Mouse (Mus musculus) E14TG2a.4 (cell line): ENCODE data around the gene Chd3.

Experiments used
- H3K27me3 ChIP-seq: 2 replicates; pipeline ENCODE4 v1.6.1; 2014; ENCODE audit warnings: low read length, control low read depth; ENCODE audit not compliant: insufficient read depth
- H3K36me3 ChIP-seq: 2 replicates; pipeline ENCODE4 v1.6.1; 2014; ENCODE audit warnings: low read length, control low read depth; ENCODE audit not compliant: insufficient read depth
- H3K4me1 ChIP-seq: replicated peaks from 2 replicates; pipeline ENCODE4 v1.6.1; 2014; ENCODE audit warnings: low read depth, low read length, control low read depth
- H3K4me3 ChIP-seq: replicated peaks from 2 replicates; pipeline ENCODE4 v1.5.1; 2014; ENCODE audit warnings: mild to moderate bottlenecking, low read length
- H3K9me3 ChIP-seq: 2 replicates; pipeline ENCODE4 v1.6.1; 2014; ENCODE audit warnings: low read length, control low read depth
- CTCF ChIP-seq: conservative IDR thresholded peaks from 2 replicates; pipeline ENCODE4 v1.5.1; 2014; ENCODE audit warnings: low read length
- NANOG ChIP-seq: IDR thresholded peaks from 2 replicates; pipeline ENCODE4 v1.6.1; 2014; ENCODE audit warnings: borderline replicate concordance, low read length, mixed read lengths
- POU5F1 ChIP-seq: IDR thresholded peaks from 2 replicates; pipeline ENCODE4 v1.6.1; 2014; ENCODE audit warnings: low read length, borderline replicate concordance

The Chd3 gene

GRCm38 (mm10) chr11:69408541-69409377 lies 39.6 kb upstream of the Chd3 start:
- Histone ChIP-seq H3K4me3 (peak overlapping the region; percentile 88), H3K9me3 (no peaks in the 10 kb centered on the region), H3K27me3 (peaks cover 17% of the 10 kb centered on the region), H3K4me1 (peaks cover 80% of the 10 kb centered on the region), H3K36me3 (peaks cover 53% of the 10 kb centered on the region)
- TF ChIP-seq CTCF (no peak), POU5F1 (no peak), NANOG (no peak)

DNA sequence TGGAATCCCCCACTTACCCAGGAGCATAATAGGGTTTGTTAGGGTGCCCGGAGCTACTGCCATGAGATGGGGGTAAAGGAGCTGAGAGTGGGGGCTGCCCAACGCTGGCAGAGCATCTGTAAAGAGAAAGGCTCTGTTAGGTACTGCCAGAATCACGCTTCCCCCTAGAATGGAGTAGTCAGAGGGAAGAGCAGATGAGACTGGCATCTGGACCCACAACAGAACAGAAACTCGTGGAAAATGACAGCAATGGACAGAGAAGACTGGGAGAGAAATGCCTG lies 38.5 kb upstream of the Chd3 start:
- H3K9me3 ChIP-seq = no peaks in the 10 kb centered on the region
- peaks cover 75% of the 10 kb centered on the region for H3K4me1 ChIP-seq
- peaks cover 60% of the 10 kb centered on the region for H3K36me3 ChIP-seq
- TF ChIP-seq NANOG (no peak), CTCF (no peak), POU5F1 (no peak)
- peak overlapping the region; percentile 88 for H3K4me3 ChIP-seq
- peaks cover 23% of the 10 kb centered on the region for H3K27me3 ChIP-seq

DNA sequence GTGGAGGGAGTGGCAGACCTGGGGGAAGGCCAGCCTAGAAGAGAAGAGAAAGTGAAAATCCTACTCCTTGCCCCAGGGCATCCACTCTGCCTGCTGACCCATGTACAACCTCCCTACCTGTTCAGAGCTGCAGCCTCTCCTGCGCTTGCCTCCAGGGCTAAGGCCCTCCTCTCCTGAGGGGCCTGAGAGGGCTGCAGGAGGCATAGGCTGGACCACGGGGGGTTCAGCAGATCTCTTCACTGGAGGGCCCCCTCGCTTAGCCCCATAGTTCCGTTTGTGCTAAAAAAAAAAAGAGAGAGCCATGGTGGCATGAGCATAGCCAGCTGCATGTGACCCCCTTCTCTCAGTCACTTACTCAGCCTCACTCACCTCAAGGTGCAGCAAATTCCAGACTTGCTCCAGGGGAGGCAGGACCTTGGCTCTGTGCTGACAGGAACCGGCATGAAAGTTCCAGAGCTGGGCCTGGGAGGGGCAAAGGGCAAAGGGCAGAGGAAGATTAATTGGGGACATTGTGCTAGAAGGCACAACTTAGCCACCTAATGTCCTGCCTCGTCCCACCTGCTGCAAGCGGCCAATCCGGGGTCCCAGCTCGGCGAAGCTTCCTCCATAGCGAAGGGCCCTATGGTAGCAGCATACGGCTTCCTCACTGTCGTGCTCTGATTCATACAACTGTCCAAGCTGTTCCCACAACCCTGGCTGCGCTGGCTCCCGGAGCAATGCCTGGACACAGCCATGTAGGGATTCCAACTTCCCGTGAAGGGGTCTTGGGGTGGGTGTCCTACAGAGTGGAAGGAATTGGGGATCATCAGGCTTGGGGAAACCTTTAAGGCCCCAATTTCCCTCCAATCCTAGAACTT lies 37.9 kb upstream of the Chd3 start:
- no peak for TF ChIP-seq CTCF
- no peak for TF ChIP-seq POU5F1
- no peak for TF ChIP-seq NANOG
- Histone ChIP-seq H3K36me3 (peaks cover 59% of the 10 kb centered on the region), H3K27me3 (peaks cover 23% of the 10 kb centered on the region), H3K9me3 (no peaks in the 10 kb centered on the region), H3K4me1 (peaks cover 72% of the 10 kb centered on the region), H3K4me3 (peak overlapping the region; percentile 88; the same call in 1 of the 2 replicates)

DNA sequence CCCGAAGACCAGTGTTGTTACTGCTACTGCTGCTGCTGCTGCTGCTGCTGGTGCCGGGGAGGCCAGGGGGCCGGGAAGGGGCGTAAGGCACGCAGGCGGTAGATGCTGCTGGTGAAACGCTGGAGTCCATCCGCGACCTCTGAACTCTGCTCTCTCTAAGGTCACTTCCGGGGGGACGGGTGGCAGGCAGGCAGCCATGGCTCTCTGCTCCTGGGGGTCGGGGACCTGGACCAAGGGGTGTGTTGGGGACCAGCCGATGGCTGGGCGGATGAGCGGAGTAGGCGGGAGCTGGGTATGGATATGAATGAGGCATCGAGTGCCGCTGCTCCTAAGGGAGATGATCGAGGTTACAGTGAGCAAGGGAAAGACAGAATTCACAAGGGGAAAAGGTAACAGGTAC lies 37.1 kb upstream of the Chd3 start:
- Histone ChIP-seq H3K4me3 (peak overlapping the region; percentile 37), H3K4me1 (peaks cover 76% of the 10 kb centered on the region), H3K27me3 (peaks cover 23% of the 10 kb centered on the region), H3K36me3 (peaks cover 63% of the 10 kb centered on the region), H3K9me3 (no peaks in the 10 kb centered on the region)
- no peak for TF ChIP-seq CTCF
- no peak for TF ChIP-seq NANOG
- no peak for TF ChIP-seq POU5F1

DNA sequence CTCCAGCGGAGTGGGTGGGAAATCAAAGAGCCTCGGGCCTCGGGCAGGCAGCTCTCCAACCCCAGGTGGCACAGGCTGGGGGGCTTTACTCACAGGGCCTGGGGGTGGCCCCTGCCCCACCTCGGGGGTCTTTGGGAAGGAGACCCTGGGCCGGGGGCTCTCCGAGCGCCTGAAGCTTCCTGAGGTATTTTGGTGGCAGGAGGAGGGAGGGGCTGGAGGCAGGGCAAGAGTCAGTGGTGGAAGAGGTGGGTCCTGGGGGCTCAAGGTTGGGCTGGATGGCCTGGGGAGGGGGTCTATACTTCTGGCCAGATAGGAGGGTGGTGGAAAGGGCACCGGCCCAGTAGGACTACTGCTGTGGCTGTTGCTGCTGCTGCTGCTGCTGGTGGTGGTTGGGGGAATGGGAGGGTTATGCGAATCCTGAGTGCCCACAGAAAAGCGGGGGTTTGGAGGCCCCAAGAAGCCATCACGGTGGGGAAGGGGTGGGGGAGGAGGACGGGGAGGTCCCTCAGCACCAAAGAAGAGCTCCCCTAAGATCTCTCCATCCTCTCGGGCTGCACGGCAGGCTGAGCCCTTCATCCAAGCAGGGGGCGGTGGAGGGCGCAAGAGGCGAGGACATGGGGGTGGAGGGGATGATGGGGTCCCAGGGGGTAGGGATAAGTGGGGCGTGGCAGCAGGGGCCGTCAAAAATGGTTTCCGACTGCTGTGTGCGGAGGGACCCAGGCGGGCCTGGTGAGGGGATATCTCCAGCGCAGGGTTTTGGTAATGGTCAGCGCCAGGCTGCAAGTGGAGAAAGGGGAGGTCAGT lies 36.4 kb upstream of the Chd3 start:
- H3K27me3 ChIP-seq = peaks cover 24% of the 10 kb centered on the region
- H3K9me3 ChIP-seq = no peaks in the 10 kb centered on the region
- no peak for TF ChIP-seq POU5F1
- no peak for TF ChIP-seq NANOG
- peaks cover 68% of the 10 kb centered on the region for H3K36me3 ChIP-seq
- peaks cover 81% of the 10 kb centered on the region for H3K4me1 ChIP-seq
- peak overlapping the region; percentile 37 for H3K4me3 ChIP-seq

DNA sequence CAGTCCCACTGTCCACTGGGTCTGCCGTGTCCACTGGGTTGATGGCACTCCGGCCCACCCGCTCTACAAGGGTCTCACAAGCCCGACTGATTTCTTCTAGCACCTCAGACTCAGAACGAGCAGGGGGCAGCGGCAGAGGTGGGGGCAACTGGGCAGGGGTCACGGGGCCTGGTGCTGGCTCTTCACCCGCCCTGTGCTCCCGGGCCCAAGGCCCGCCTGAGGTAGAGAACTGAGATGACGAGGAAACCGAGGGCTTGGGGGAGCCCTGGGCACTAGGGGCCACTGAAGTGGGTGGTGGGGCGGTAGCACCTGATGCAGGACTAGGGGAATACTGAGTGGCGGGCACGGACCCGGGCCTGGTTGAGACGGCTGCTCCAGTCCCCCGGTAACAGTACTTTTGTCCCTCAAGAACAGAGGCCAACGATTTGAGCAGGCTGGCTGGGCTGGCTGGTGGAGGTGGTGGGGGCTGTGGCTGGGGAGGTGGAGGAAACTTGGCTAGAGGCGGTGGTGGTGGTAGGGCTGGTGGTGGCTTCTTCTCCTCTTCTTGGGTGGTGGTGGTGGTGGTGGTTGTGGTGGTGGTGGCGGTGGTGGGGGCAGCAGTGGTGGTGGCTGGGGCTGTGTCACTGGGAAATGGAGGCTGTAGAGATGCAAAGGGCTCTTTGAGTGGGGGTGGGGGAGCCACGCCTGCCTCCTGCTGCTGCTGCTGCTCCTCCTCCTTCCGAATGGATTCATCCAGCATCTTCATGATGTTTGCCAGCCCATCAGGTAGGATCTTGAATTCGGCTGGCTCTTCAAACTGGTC lies 35.6 kb upstream of the Chd3 start:
- Histone ChIP-seq H3K4me1 (peaks cover 83% of the 10 kb centered on the region), H3K9me3 (no peaks in the 10 kb centered on the region), H3K4me3 (peak overlapping the region; percentile 71), H3K27me3 (peaks cover 25% of the 10 kb centered on the region), H3K36me3 (peaks cover 76% of the 10 kb centered on the region)
- TF ChIP-seq NANOG (no peak), CTCF (no peak), POU5F1 (no peak)

- Histone ChIP-seq H3K9me3 (no peaks in the 10 kb centered on the region), H3K4me3 (peak overlapping the region; percentile 71), H3K27me3 (peaks cover 25% of the 10 kb centered on the region), H3K36me3 (peaks cover 76% of the 10 kb centered on the region), H3K4me1 (peaks cover 80% of the 10 kb centered on the region)
- TF ChIP-seq NANOG (no peak), CTCF (no peak), POU5F1 (no peak)
Measured at GRCm38 (mm10) chr11:69403691-69404594, 34.7 kb upstream of the Chd3 start.
